Mouse (Mus musculus) kidney, embryonic 16.5 days (tissue): ENCODE data around the gene Skiv2l. TPM values are rescaled to one million over a fixed set of nuclear protein-coding genes. Genes with fewer than 3 reads are reported as not detected.

Experiments used
- ATAC-seq: fragments of 200-750 bp; cut with Nextera tagmentation; 2 replicates; pipeline ENCODE4 v1.8.0; 2017; ENCODE audit warnings: moderate TSS enrichment; ENCODE audit not compliant: low FRiP score, low TSS enrichment
- H3K27ac ChIP-seq: fragments of 300-500 bp; sonication (generic); 2 replicates; pipeline ENCODE4 v1.5.1; 2014; ENCODE audit warnings: low read length
- H3K27me3 ChIP-seq: fragments of 300-500 bp; sonication (generic); 2 replicates; pipeline ENCODE4 v1.6.1; 2014; ENCODE audit warnings: low read length, control low read depth, mixed read lengths; ENCODE audit not compliant: insufficient read depth
- H3K36me3 ChIP-seq: fragments of 300-500 bp; sonication (generic); 2 replicates; pipeline ENCODE4 v1.6.1; 2014; ENCODE audit warnings: low read length, control low read depth, mixed read lengths; ENCODE audit not compliant: insufficient read depth
- H3K4me1 ChIP-seq: fragments of 300-500 bp; sonication (generic); 2 replicates; pipeline ENCODE4 v1.6.1; 2014; ENCODE audit warnings: low read length, control low read depth, mixed read lengths; ENCODE audit not compliant: insufficient read depth
- H3K4me2 ChIP-seq: fragments of 300-500 bp; sonication (generic); replicated peaks from 2 replicates; pipeline ENCODE4 v1.6.1; 2014; ENCODE audit warnings: low read depth, low read length
- H3K4me3 ChIP-seq: fragments of 300-500 bp; sonication (generic); 2 replicates; pipeline ENCODE4 v1.5.1; 2014; ENCODE audit warnings: mild to moderate bottlenecking, low read length
- H3K9ac ChIP-seq: fragments of 300-500 bp; sonication (generic); replicated peaks from 2 replicates; pipeline ENCODE4 v1.6.1; 2014; ENCODE audit warnings: low read length
- H3K9me3 ChIP-seq: fragments of 300-500 bp; sonication (generic); 2 replicates; pipeline ENCODE4 v1.6.1; 2016; ENCODE audit warnings: low read length, control low read depth
- WGBS: fragments of 180-500 bp; shearing (Covaris S2); extraction: QIAGEN DNeasy Blood & Tissue Kit; methylation state at CpG from one replicate; pipeline ENCODE4 v1.1.7; 2014; 5-methylcytosine and 5-hydroxymethylcytosine counted together
- polyA plus RNA-seq: library from polyadenylated mRNA; unstranded; fragments of >200 nt; fragmentation: Nextera tagmentation; extraction: Ambion mirVana; gene quantifications from 2 replicates; pipeline ENCODE4 v1.2.1, GENCODE M21; 2015

Skiv2l gene
- polyA plus RNA-seq, 1 experiment from 2014 or later, result 62.0 TPM

GRCm38 (mm10) chr17:34881166-34881565 is 31.2 kb upstream of the Skiv2l start:
- H3K4me3 ChIP-seq, result no peak overlapping the region
- no peaks in the 10 kb centered on the region for H3K36me3 ChIP-seq
- peaks cover 6% of the 10 kb centered on the region for H3K4me1 ChIP-seq
- no peak for ATAC-seq
- no peak overlapping the region for H3K27ac ChIP-seq
- no peaks in the 10 kb centered on the region for H3K9me3 ChIP-seq
- H3K9ac ChIP-seq, result no peak overlapping the region
- H3K4me2 ChIP-seq, result no peak overlapping the region
- no peaks in the 10 kb centered on the region for H3K27me3 ChIP-seq

GRCm38 (mm10) chr17:34879336-34879879 is 29.4 kb upstream of the Skiv2l start, which contains the start of gene Zbtb12:
Zbtb12 (plus strand) TSS chr17:34879483.
- no peak within 1 kb of the TSS for H3K4me2 ChIP-seq
- no peak within 1 kb of the TSS for H3K9ac ChIP-seq
- H3K27ac ChIP-seq, result no peak within 1 kb of the TSS
- H3K36me3 ChIP-seq, result no peaks in the 10 kb centered on the region
- no peaks in the 10 kb centered on the region for H3K27me3 ChIP-seq
- WGBS, result 59% methylated on average over 11 of the region's 11 CpGs
- no peak within 1 kb of the TSS for H3K4me3 ChIP-seq
- H3K9me3 ChIP-seq, result no peaks in the 10 kb centered on the region
- H3K4me1 ChIP-seq, result peaks cover 6% of the 10 kb centered on the region
- ATAC-seq, result no peak

- no peaks in the 10 kb centered on the region for H3K36me3 ChIP-seq
- no peak overlapping the region for H3K27ac ChIP-seq
- H3K4me3 ChIP-seq, result no peak overlapping the region
- no peak overlapping the region for H3K4me2 ChIP-seq
- 84% methylated on average over 6 of the region's 6 CpGs for WGBS
- no peak for ATAC-seq
- H3K9ac ChIP-seq, result no peak overlapping the region
- no peaks in the 10 kb centered on the region for H3K4me1 ChIP-seq
- no peaks in the 10 kb centered on the region for H3K27me3 ChIP-seq
- no peaks in the 10 kb centered on the region for H3K9me3 ChIP-seq
Measured at GRCm38 (mm10) chr17:34874321-34874720, 24.3 kb upstream of the Skiv2l start.

GRCm38 (mm10) chr17:34865981-34866380 is 16.0 kb upstream of the Skiv2l start:
- no peak for ATAC-seq
- Histone ChIP-seq H3K9me3 (no peaks in the 10 kb centered on the region), H3K4me2 (no peak overlapping the region), H3K4me3 (no peak overlapping the region), H3K27me3 (no peaks in the 10 kb centered on the region), H3K27ac (no peak overlapping the region), H3K36me3 (no peaks in the 10 kb centered on the region), H3K4me1 (peaks cover 2% of the 10 kb centered on the region; the same call in 1 of the 2 replicates), H3K9ac (no peak overlapping the region)
- 44% methylated on average over 7 of the region's 7 CpGs for WGBS

- peak; percentile 49; the same call in 1 of the 2 replicates for ATAC-seq
- 29% methylated on average over 8 of the region's 8 CpGs for WGBS
- H3K4me2 ChIP-seq, result no peak within 1 kb of the TSS; the same call in 1 of the 2 replicates
- H3K4me1 ChIP-seq, result peaks cover 2% of the 10 kb centered on the region; the same call in 1 of the 2 replicates
- H3K36me3 ChIP-seq, result peaks cover 2% of the 10 kb centered on the region; the same call in 1 of the 2 replicates
- no peak within 1 kb of the TSS for H3K9ac ChIP-seq
- no peak within 1 kb of the TSS for H3K4me3 ChIP-seq
- H3K27me3 ChIP-seq, result no peaks in the 10 kb centered on the region
- no peak within 1 kb of the TSS; the same call in 1 of the 2 replicates for H3K27ac ChIP-seq
- H3K9me3 ChIP-seq, result no peaks in the 10 kb centered on the region
Measured at GRCm38 (mm10) chr17:34862416-34863081, 12.5 kb upstream of the Skiv2l start, which contains the start of gene Cfb. Cfb (minus strand) TSS chr17:34862518.

- 56% methylated on average over 13 of the region's 13 CpGs for WGBS
- Histone ChIP-seq H3K4me3 (no peak overlapping the region), H3K4me1 (peaks cover 2% of the 10 kb centered on the region; the same call in 1 of the 2 replicates), H3K9ac (no peak overlapping the region), H3K36me3 (peaks cover 8% of the 10 kb centered on the region; the same call in 1 of the 2 replicates), H3K27me3 (no peaks in the 10 kb centered on the region), H3K4me2 (no peak overlapping the region; the same call in 1 of the 2 replicates), H3K27ac (no peak overlapping the region; the same call in 1 of the 2 replicates), H3K9me3 (no peaks in the 10 kb centered on the region)
- peak; percentile 31; the same call in 1 of the 2 replicates for ATAC-seq
Measured at GRCm38 (mm10) chr17:34861704-34862415, 11.8 kb upstream of the Skiv2l start.

- peaks cover 2% of the 10 kb centered on the region; the same call in 1 of the 2 replicates for H3K4me1 ChIP-seq
- no peak overlapping the region for H3K27ac ChIP-seq
- no peak overlapping the region for H3K9ac ChIP-seq
- no peaks in the 10 kb centered on the region for H3K27me3 ChIP-seq
- ATAC-seq, result no peak
- 81% methylated on average over 9 of the region's 9 CpGs for WGBS
- peaks cover 18% of the 10 kb centered on the region for H3K36me3 ChIP-seq
- no peak overlapping the region for H3K4me2 ChIP-seq
- H3K4me3 ChIP-seq, result no peak overlapping the region
- H3K9me3 ChIP-seq, result no peaks in the 10 kb centered on the region
Measured at GRCm38 (mm10) chr17:34860514-34860913, 10.5 kb upstream of the Skiv2l start.

GRCm38 (mm10) chr17:34858670-34859069 is 8.7 kb upstream of the Skiv2l start:
- no peak for ATAC-seq
- H3K9me3 ChIP-seq, result no peaks in the 10 kb centered on the region
- H3K4me2 ChIP-seq, result no peak overlapping the region
- peaks cover 2% of the 10 kb centered on the region; the same call in 1 of the 2 replicates for H3K4me1 ChIP-seq
- WGBS, result 70% methylated on average over 4 of the region's 4 CpGs
- H3K4me3 ChIP-seq, result no peak overlapping the region
- peaks cover 34% of the 10 kb centered on the region for H3K36me3 ChIP-seq
- H3K27me3 ChIP-seq, result no peaks in the 10 kb centered on the region
- H3K27ac ChIP-seq, result no peak overlapping the region
- no peak overlapping the region for H3K9ac ChIP-seq

- peaks cover 45% of the 10 kb centered on the region for H3K36me3 ChIP-seq
- H3K9ac ChIP-seq, result no peak overlapping the region
- H3K27ac ChIP-seq, result no peak overlapping the region
- no peaks in the 10 kb centered on the region for H3K27me3 ChIP-seq
- peak; percentile 65; the same call in 1 of the 2 replicates for ATAC-seq
- H3K9me3 ChIP-seq, result no peaks in the 10 kb centered on the region
- H3K4me1 ChIP-seq, result peaks cover 9% of the 10 kb centered on the region
- no peak overlapping the region for H3K4me3 ChIP-seq
- 39% methylated on average over 3 of the region's 3 CpGs for WGBS
- H3K4me2 ChIP-seq, result no peak overlapping the region
Measured at GRCm38 (mm10) chr17:34855825-34856224, 5.8 kb upstream of the Skiv2l start.
